Mouse (Mus musculus): Measurements from ENCODE around the gene Pom121. TPM values are rescaled to one million over a fixed set of nuclear protein-coding genes. Genes with fewer than 3 reads are reported as not detected.

The Pom121 gene
- polyA plus RNA-seq, 1 experiment = 26.5 TPM

GRCm38 (mm10) chr5:135383771-135384170 is 10.6 kb downstream of the Pom121 start:
- WGBS = 91% methylated on average over 10 of the region's 10 CpGs
- TF ChIP-seq POLR2A (IDR thresholded peaks at IDR 0.05; ENCODE audit: low read depth, low read length) (no peak), CTCF (IDR thresholded peaks at IDR 0.05; ENCODE audit: extremely low read depth, insufficient read depth, insufficient read length, insufficient replicate concordance) (no peak)
- Histone ChIP-seq H3K36me3 (ENCODE audit: control insufficient read depth, insufficient read depth, low read length) (peaks cover 63% of the 10 kb centered on the region), H3K27ac (ENCODE audit: insufficient read depth, low read length) (no peak overlapping the region), H3K27me3 (ENCODE audit: control insufficient read depth, insufficient read depth, low read length) (no peaks in the 10 kb centered on the region), H3K4me3 (ENCODE audit: extremely low read depth, insufficient read depth, insufficient read length) (no peak overlapping the region), H3K4me1 (ENCODE audit: control insufficient read depth, insufficient read depth, insufficient read length) (no peaks in the 10 kb centered on the region)
- DNase-seq (ENCODE audit: low read depth in 1 of 2, low spot score in 2 of 2) = no peak

GRCm38 (mm10) chr5:135382746-135383145 is 11.6 kb downstream of the Pom121 start:
- Histone ChIP-seq H3K36me3 (ENCODE audit: control insufficient read depth, insufficient read depth, low read length) (peaks cover 67% of the 10 kb centered on the region), H3K4me1 (ENCODE audit: control insufficient read depth, insufficient read depth, insufficient read length) (no peaks in the 10 kb centered on the region), H3K27me3 (ENCODE audit: control insufficient read depth, insufficient read depth, low read length) (no peaks in the 10 kb centered on the region), H3K27ac (ENCODE audit: insufficient read depth, low read length) (no peak overlapping the region), H3K4me3 (ENCODE audit: extremely low read depth, insufficient read depth, insufficient read length) (no peak overlapping the region)
- 95% methylated on average over 7 of the region's 7 CpGs for WGBS
- TF ChIP-seq POLR2A (IDR thresholded peaks at IDR 0.05; ENCODE audit: low read depth, low read length) (no peak), CTCF (IDR thresholded peaks at IDR 0.05; ENCODE audit: extremely low read depth, insufficient read depth, insufficient read length, insufficient replicate concordance) (no peak)
- DNase-seq (ENCODE audit: low read depth in 1 of 2, low spot score in 2 of 2) = no peak

GRCm38 (mm10) chr5:135381356-135381925 is 12.9 kb downstream of the Pom121 start:
- peaks cover 64% of the 10 kb centered on the region for H3K36me3 ChIP-seq (ENCODE audit: control insufficient read depth, insufficient read depth, low read length)
- 95% methylated on average over 10 of the region's 10 CpGs for WGBS
- no peaks in the 10 kb centered on the region for H3K4me1 ChIP-seq (ENCODE audit: control insufficient read depth, insufficient read depth, insufficient read length)
- TF ChIP-seq CTCF (IDR thresholded peaks at IDR 0.05; ENCODE audit: extremely low read depth, insufficient read depth, insufficient read length, insufficient replicate concordance) (no peak), POLR2A (IDR thresholded peaks at IDR 0.05; ENCODE audit: low read depth, low read length) (no peak)
- no peak overlapping the region for H3K4me3 ChIP-seq (ENCODE audit: extremely low read depth, insufficient read depth, insufficient read length)
- H3K27me3 ChIP-seq (ENCODE audit: control insufficient read depth, insufficient read depth, low read length) = no peaks in the 10 kb centered on the region
- no peak for DNase-seq (ENCODE audit: low read depth in 1 of 2, low spot score in 2 of 2)
- H3K27ac ChIP-seq (ENCODE audit: insufficient read depth, low read length) = no peak overlapping the region

- WGBS = 95% methylated on average over 4 of the region's 4 CpGs
- DNase-seq (ENCODE audit: low read depth in 1 of 2, low spot score in 2 of 2) = no peak
These were observed 13.7 kb downstream of the Pom121 start for GRCm38 (mm10) chr5:135380681-135381080.

GRCm38 (mm10) chr5:135376341-135376740 is 18.0 kb downstream of the Pom121 start:
- peaks cover 48% of the 10 kb centered on the region for H3K36me3 ChIP-seq (ENCODE audit: control insufficient read depth, insufficient read depth, low read length)
- no peak overlapping the region for H3K27ac ChIP-seq (ENCODE audit: insufficient read depth, low read length)
- 94% methylated on average over 2 of the region's 2 CpGs for WGBS
- no peak for DNase-seq (ENCODE audit: low read depth in 1 of 2, low spot score in 2 of 2)
- no peak for TF ChIP-seq POLR2A (IDR thresholded peaks at IDR 0.05; ENCODE audit: low read depth, low read length)
- TF ChIP-seq CTCF (IDR thresholded peaks at IDR 0.05; ENCODE audit: extremely low read depth, insufficient read depth, insufficient read length, insufficient replicate concordance) = no peak
- no peaks in the 10 kb centered on the region for H3K4me1 ChIP-seq (ENCODE audit: control insufficient read depth, insufficient read depth, insufficient read length)
- no peaks in the 10 kb centered on the region for H3K27me3 ChIP-seq (ENCODE audit: control insufficient read depth, insufficient read depth, low read length)
- no peak overlapping the region for H3K4me3 ChIP-seq (ENCODE audit: extremely low read depth, insufficient read depth, insufficient read length)

More at GRCm38 (mm10) chr5:135380681-135381080, 13.7 kb downstream of the Pom121 start:
- H3K36me3 ChIP-seq (ENCODE audit: control insufficient read depth, insufficient read depth, low read length) = peaks cover 67% of the 10 kb centered on the region
- no peak overlapping the region for H3K4me3 ChIP-seq (ENCODE audit: extremely low read depth, insufficient read depth, insufficient read length)
- no peaks in the 10 kb centered on the region for H3K27me3 ChIP-seq (ENCODE audit: control insufficient read depth, insufficient read depth, low read length)
- no peak overlapping the region for H3K27ac ChIP-seq (ENCODE audit: insufficient read depth, low read length)
- TF ChIP-seq POLR2A (IDR thresholded peaks at IDR 0.05; ENCODE audit: low read depth, low read length) (no peak), CTCF (IDR thresholded peaks at IDR 0.05; ENCODE audit: extremely low read depth, insufficient read depth, insufficient read length, insufficient replicate concordance) (no peak)
- no peaks in the 10 kb centered on the region for H3K4me1 ChIP-seq (ENCODE audit: control insufficient read depth, insufficient read depth, insufficient read length)

GRCm38 (mm10) chr5:135375167-135375566 is 19.2 kb downstream of the Pom121 start:
- 74% methylated on average over 8 of the region's 8 CpGs for WGBS

GRCm38 (mm10) chr5:135373601-135374000 is 20.7 kb downstream of the Pom121 start:
- TF ChIP-seq POLR2A (IDR thresholded peaks at IDR 0.05; ENCODE audit: low read depth, low read length) = no peak
- no peak for TF ChIP-seq CTCF (IDR thresholded peaks at IDR 0.05; ENCODE audit: extremely low read depth, insufficient read depth, insufficient read length, insufficient replicate concordance)
- H3K4me1 ChIP-seq (ENCODE audit: control insufficient read depth, insufficient read depth, insufficient read length) = peaks cover 5% of the 10 kb centered on the region; the same call in 1 of the 2 replicates
- no peak for DNase-seq (ENCODE audit: low read depth in 1 of 2, low spot score in 2 of 2)
- H3K27me3 ChIP-seq (ENCODE audit: control insufficient read depth, insufficient read depth, low read length) = no peaks in the 10 kb centered on the region
- WGBS = 96% methylated on average over 5 of the region's 5 CpGs
- H3K36me3 ChIP-seq (ENCODE audit: control insufficient read depth, insufficient read depth, low read length) = peaks cover 36% of the 10 kb centered on the region
- no peak overlapping the region for H3K27ac ChIP-seq (ENCODE audit: insufficient read depth, low read length)
- H3K4me3 ChIP-seq (ENCODE audit: extremely low read depth, insufficient read depth, insufficient read length) = no peak overlapping the region

More at GRCm38 (mm10) chr5:135375167-135375566, 19.2 kb downstream of the Pom121 start:
- TF ChIP-seq POLR2A (IDR thresholded peaks at IDR 0.05; ENCODE audit: low read depth, low read length) (no peak), CTCF (IDR thresholded peaks at IDR 0.05; ENCODE audit: extremely low read depth, insufficient read depth, insufficient read length, insufficient replicate concordance) (no peak)
- H3K36me3 ChIP-seq (ENCODE audit: control insufficient read depth, insufficient read depth, low read length) = peaks cover 41% of the 10 kb centered on the region
- H3K4me1 ChIP-seq (ENCODE audit: control insufficient read depth, insufficient read depth, insufficient read length) = peaks cover 5% of the 10 kb centered on the region; the same call in 1 of the 2 replicates
- H3K27ac ChIP-seq (ENCODE audit: insufficient read depth, low read length) = no peak overlapping the region
- H3K4me3 ChIP-seq (ENCODE audit: extremely low read depth, insufficient read depth, insufficient read length) = no peak overlapping the region
- no peaks in the 10 kb centered on the region for H3K27me3 ChIP-seq (ENCODE audit: control insufficient read depth, insufficient read depth, low read length)
- no peak for DNase-seq (ENCODE audit: low read depth in 1 of 2, low spot score in 2 of 2)
